Mouse (Mus musculus) CH12.LX (cell line): ENCODE measurements around the gene Bcl9l. TPM values are rescaled to one million over a fixed set of nuclear protein-coding genes. Genes with fewer than 3 reads are reported as not detected.

Experiments used
- DNase-seq: peaks from one replicate; pipeline ENCODE4 v3.0.0-alpha.2; 2013; ENCODE audit errors: extremely low read depth
- H3K27ac ChIP-seq: 2 replicates; pipeline ENCODE4 v1.5.1; 2012; ENCODE audit warnings: low read depth, mild to moderate bottlenecking, control low read depth, moderate library complexity; ENCODE audit not compliant: insufficient read depth
- H3K27me3 ChIP-seq: replicated peaks from 2 replicates; pipeline ENCODE3; 2012; ENCODE audit warnings: inconsistent platforms
- H3K36me3 ChIP-seq, 2 experiments: replicated peaks in 1 of 2; 2 replicates each; pipeline versions ENCODE3 to v1.6.1; 2012; ENCODE audit warnings: inconsistent platforms in 1 of 2, low read length in 1 of 2, mild to moderate bottlenecking in 1 of 2, mixed read lengths in 1 of 2, moderate library complexity in 1 of 2; ENCODE audit not compliant: control insufficient read depth in 1 of 2, insufficient read depth in 1 of 2
- H3K4me1 ChIP-seq, 2 experiments: 2 replicates each; pipeline ENCODE4 v1.6.1; 2012; ENCODE audit warnings: inconsistent platforms in 1 of 2, moderate library complexity in 1 of 2; ENCODE audit not compliant: insufficient read depth in 2 of 2, control insufficient read depth in 1 of 2
- H3K4me2 ChIP-seq: 2 replicates; pipeline ENCODE4 v1.6.1; 2012; ENCODE audit warnings: low read depth, mild to moderate bottlenecking, control low read depth; ENCODE audit not compliant: poor library complexity, insufficient read depth, severe bottlenecking
- H3K4me3 ChIP-seq, 3 experiments: fragments of 150-350 bp in 1 of 3; sonication (generic) in 1 of 3; replicated peaks in 1 of 3; 2 replicates each; pipeline versions ENCODE3 to v1.5.1; 2011 to 2012; ENCODE audit warnings: low read depth in 2 of 3, low read length in 2 of 3, mild to moderate bottlenecking in 2 of 3, moderate library complexity in 2 of 3, control low read depth in 1 of 3, improper control_type of control experiment in 1 of 3, inconsistent platforms in 1 of 3, mixed read lengths in 1 of 3; ENCODE audit not compliant: poor library complexity in 1 of 3
- H3K79me2 ChIP-seq: replicated peaks from 2 replicates; pipeline ENCODE4 v1.6.1; 2012; ENCODE audit warnings: mild to moderate bottlenecking, moderate library complexity; ENCODE audit not compliant: control insufficient read depth, poor library complexity, insufficient read depth, severe bottlenecking; ENCODE audit errors: extremely low read depth
- H3K9ac ChIP-seq: 2 replicates; pipeline ENCODE4 v1.6.1; 2012; ENCODE audit warnings: low read depth, mild to moderate bottlenecking, control low read depth, moderate library complexity; ENCODE audit not compliant: insufficient read depth
- H3K9me3 ChIP-seq: replicated peaks from 2 replicates; pipeline ENCODE3; 2012; ENCODE audit warnings: low read length, inconsistent platforms, mixed read lengths
- BHLHE40 ChIP-seq: IDR thresholded peaks from 2 replicates; pipeline ENCODE4 v1.6.1; 2011; ENCODE audit warnings: mild to moderate bottlenecking, low read depth, low read length, improper control_type of control experiment
- CHD1 ChIP-seq: IDR thresholded peaks from 2 replicates; pipeline ENCODE4 v1.6.1; 2012; ENCODE audit warnings: low read depth, low read length, improper control_type of control experiment, inconsistent platforms
- CTCF ChIP-seq, 2 experiments: IDR thresholded peaks in 1 of 2; conservative IDR thresholded peaks in 1 of 2; 2 replicates each; pipeline ENCODE4 v1.5.1; 2011 to 2012; ENCODE audit warnings: low read depth in 2 of 2, low read length in 2 of 2, improper control_type of control experiment in 1 of 2, inconsistent platforms in 1 of 2, mild to moderate bottlenecking in 1 of 2, moderate library complexity in 1 of 2
- E2F4 ChIP-seq: IDR thresholded peaks from 2 replicates; pipeline ENCODE4 v1.6.1; 2011; ENCODE audit warnings: low read depth, low read length, improper control_type of control experiment; ENCODE audit not compliant: insufficient replicate concordance
- ELF1 ChIP-seq: IDR thresholded peaks from 2 replicates; pipeline ENCODE4 v1.6.1; 2014; ENCODE audit warnings: low read depth, mild to moderate bottlenecking, inconsistent platforms, low read length, improper control_type of control experiment
- HCFC1 ChIP-seq: IDR thresholded peaks from 2 replicates; pipeline ENCODE4 v1.6.1; 2012; ENCODE audit warnings: low read depth, mild to moderate bottlenecking, inconsistent platforms, low read length, improper control_type of control experiment
- MAFK ChIP-seq: IDR thresholded peaks from 2 replicates; pipeline ENCODE4 v1.6.1; 2011; ENCODE audit warnings: low read length, improper control_type of control experiment; ENCODE audit not compliant: insufficient replicate concordance
- MAX ChIP-seq: IDR thresholded peaks from 2 replicates; pipeline ENCODE4 v1.6.1; 2011; ENCODE audit warnings: low read length, improper control_type of control experiment
- MAZ ChIP-seq: IDR thresholded peaks from 2 replicates; pipeline ENCODE4 v1.6.1; 2012; ENCODE audit warnings: low read depth, mild to moderate bottlenecking, inconsistent platforms, low read length, improper control_type of control experiment, moderate library complexity
- MEF2A ChIP-seq: IDR thresholded peaks from 2 replicates; pipeline ENCODE4 v1.6.1; 2014; ENCODE audit warnings: low read depth, mild to moderate bottlenecking, inconsistent platforms, low read length, improper control_type of control experiment, borderline replicate concordance
- MXI1 ChIP-seq: IDR thresholded peaks from 2 replicates; pipeline ENCODE4 v1.6.1; 2011; ENCODE audit warnings: mild to moderate bottlenecking, low read depth, low read length, improper control_type of control experiment
- MYC ChIP-seq: IDR thresholded peaks from 2 replicates; pipeline ENCODE4 v1.6.1; 2011; ENCODE audit warnings: low read depth, mild to moderate bottlenecking, improper control_type of control experiment, low read length
- NRF1 ChIP-seq: IDR thresholded peaks from 2 replicates; pipeline ENCODE4 v1.6.1; 2014; ENCODE audit warnings: low read depth, mild to moderate bottlenecking, inconsistent platforms, low read length, improper control_type of control experiment, moderate library complexity
- PAX5 ChIP-seq: IDR thresholded peaks from 2 replicates; pipeline ENCODE4 v1.6.1; 2012; ENCODE audit warnings: low read length, inconsistent platforms, mixed read lengths
- POLR2AphosphoS2 ChIP-seq: IDR thresholded peaks from 2 replicates; pipeline ENCODE4 v1.6.1; 2011; ENCODE audit warnings: low read depth, low read length, improper control_type of control experiment
- RAD21 ChIP-seq: IDR thresholded peaks from 2 replicates; pipeline ENCODE4 v1.6.1; 2011; ENCODE audit warnings: low read depth, mild to moderate bottlenecking, low read length, improper control_type of control experiment, moderate library complexity
- RCOR1 ChIP-seq: conservative IDR thresholded peaks from 2 replicates; pipeline ENCODE4 v1.6.1; 2012; ENCODE audit warnings: low read depth, mild to moderate bottlenecking, inconsistent platforms, low read length, improper control_type of control experiment
- SMC3 ChIP-seq: IDR thresholded peaks from 2 replicates; pipeline ENCODE4 v1.6.1; 2011; ENCODE audit warnings: low read depth, low read length, improper control_type of control experiment
- TBP ChIP-seq: conservative IDR thresholded peaks from 2 replicates; pipeline ENCODE4 v1.6.1; 2011; ENCODE audit warnings: low read depth, low read length, improper control_type of control experiment
- UBTF ChIP-seq: IDR thresholded peaks from 2 replicates; pipeline ENCODE4 v1.6.1; 2012; ENCODE audit warnings: low read depth, mild to moderate bottlenecking, inconsistent platforms, low read length, improper control_type of control experiment, moderate library complexity
- USF2 ChIP-seq: conservative IDR thresholded peaks from 2 replicates; pipeline ENCODE4 v1.6.1; 2011; ENCODE audit warnings: low read depth, low read length, improper control_type of control experiment
- ZKSCAN1 ChIP-seq: IDR thresholded peaks from 2 replicates; pipeline ENCODE4 v1.6.1; 2012; ENCODE audit warnings: low read depth, inconsistent platforms, low read length, improper control_type of control experiment, borderline replicate concordance
- ZMIZ1 ChIP-seq: IDR thresholded peaks from 2 replicates; pipeline ENCODE4 v1.6.1; 2012; ENCODE audit warnings: low read depth, mild to moderate bottlenecking, inconsistent platforms, low read length, improper control_type of control experiment
- dilution Hi-C: fragments of 300-500 bp; cut with MboI; formaldehyde crosslinking; loops from 2 replicates; pipeline ENCODE4 v1.14.3; 2020; ENCODE audit warnings: low sequenced_read_pairs; ENCODE audit not compliant: extremely low pct_unique_long_range_greater_than_20kb, extremely low pct_ligation_motif_present
- in situ Hi-C: fragments of 300-500 bp; cut with MboI; formaldehyde crosslinking; loops from 3 replicates; pipeline ENCODE4 v1.14.3; 2019; ENCODE audit warnings: low sequenced_read_pairs, low pct_ligation_motif_present, low pct_unique_long_range_greater_than_20kb, mixed read lengths
- polyA plus RNA-seq: library from polyadenylated mRNA; unstranded; fragments of >175 nt; gene quantifications from 2 replicates; pipeline ENCODE4 v1.2.1, GENCODE M21; 2012; ENCODE audit warnings: low read depth; ENCODE audit not compliant: insufficient read length
- total RNA-seq, 2 experiments: library from RNA; depleted of rRNA; stranded (reverse); fragments of 300-350 nt in 1 of 2; fragments of >200 nt in 1 of 2; gene quantifications; 2 replicates each; pipeline ENCODE4 v1.2.3; 2012 to 2014

The Bcl9l gene
- total and polyA plus RNA-seq, 3 experiments: 0.67 to 7.5 (median 1.6) TPM

GRCm38 (mm10) chr9:44521927-44522326 lies 39.3 kb downstream of the Bcl9l start (continued):
- TF ChIP-seq PAX5: no peak
- peak; percentile 77; the same call in 1 of the 2 replicates for TF ChIP-seq MEF2A
- TF ChIP-seq ELF1: 0 out of 2 replicates have a peak, but pooled peaks have one; percentile 37
- TF ChIP-seq RCOR1: peak; percentile 88; the same call in 1 of the 2 replicates
- TF ChIP-seq RAD21: no peak; the same call in 1 of the 2 replicates
- TF ChIP-seq BHLHE40: peak; percentile 93
- TF ChIP-seq UBTF: no peak
- TF ChIP-seq USF2: no peak
- TF ChIP-seq MXI1: peak; percentile 88
- TF ChIP-seq MAX: peak; percentile 78
- no peak for TF ChIP-seq ZMIZ1
- TF ChIP-seq MAFK: no peak
- no peak for TF ChIP-seq CTCF (conservative IDR thresholded peaks at IDR 0.05 in 1 of 2, IDR thresholded peaks at IDR 0.05 in 1 of 2; ENCODE audit: low read depth in 2 of 2, low read length in 2 of 2)
- no peak for TF ChIP-seq POLR2AphosphoS2
- TF ChIP-seq MAZ: peak; percentile 85

- H3K4me3 ChIP-seq: peak overlapping the region; percentile 62 to 77 (median 63)
- H3K27me3 ChIP-seq: no peaks in the 10 kb centered on the region
- H3K9me3 ChIP-seq: no peaks in the 10 kb centered on the region
- peak overlapping the region; percentile 29; the same call in 1 of the 2 replicates for H3K4me2 ChIP-seq
- H3K79me2 ChIP-seq: peaks cover 2% of the 10 kb centered on the region; the same call in 1 of the 2 replicates
- peak overlapping the region; percentile 77; the same call in 1 of the 2 replicates for H3K9ac ChIP-seq
- H3K4me1 ChIP-seq: peaks cover 34 to 64% of the 10 kb centered on the region in 2 experiments
- DNase-seq: no peak
- in situ Hi-C loops (loop anchor here (5.0 kb wide), 2 partner anchors 44 to 84 kb away; no protein-coding TSS in a partner anchor), dilution Hi-C loops (no loop called here)
- peak overlapping the region; percentile 41; the same call in 1 of the 2 replicates for H3K27ac ChIP-seq
- TF ChIP-seq MEF2A (no peak), CHD1 (no peak), SMC3 (no peak), MAX (no peak), POLR2AphosphoS2 (no peak), NRF1 (no peak), HCFC1 (no peak), E2F4 (no peak), BHLHE40 (no peak), ZKSCAN1 (no peak), MYC (no peak), MAZ (no peak), UBTF (no peak), TBP (no peak)
- TF ChIP-seq, all 38 proteins: peak for 0
- peaks cover 0 to 33% of the 10 kb centered on the region in 2 experiments for H3K36me3 ChIP-seq
Observed at GRCm38 (mm10) chr9:44523686-44524085, 41.1 kb downstream of the Bcl9l start.
